Mouse (Mus musculus): ENCODE measurements around the gene Rictor. TPM values are rescaled to one million over a fixed set of nuclear protein-coding genes. Genes with fewer than 3 reads are reported as not detected.

The Rictor gene
- polyA plus RNA-seq, 1 experiment: 2.7 TPM

DNA sequence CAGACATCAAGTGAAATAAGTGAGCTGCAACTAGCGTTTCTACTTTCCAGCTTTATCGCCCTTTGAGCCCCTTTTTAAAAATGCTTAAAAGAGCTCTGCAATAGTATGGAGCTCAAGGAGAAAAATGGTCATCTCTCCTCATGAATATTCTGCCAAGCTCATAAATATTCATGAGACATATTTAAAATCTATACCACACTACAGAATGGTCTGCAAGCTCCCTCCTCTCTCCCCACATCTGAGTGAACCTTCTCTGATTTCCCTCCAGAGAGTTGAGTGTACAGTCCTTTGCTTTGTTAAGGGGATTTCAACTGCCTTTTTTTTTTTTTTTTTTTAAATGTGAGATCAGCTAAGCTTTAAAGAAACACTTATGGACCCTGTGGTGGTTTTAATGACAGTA lies 29.7 kb upstream of the Rictor start:
- Histone ChIP-seq H3K79me2 (ENCODE audit: control insufficient read depth, insufficient read depth) (no peaks in the 10 kb centered on the region), H3K79me3 (ENCODE audit: low read depth) (no peaks in the 10 kb centered on the region), H3ac (ENCODE audit: control insufficient read depth, insufficient read length, low read depth) (no peak overlapping the region), H3K27me3 (ENCODE audit: control insufficient read depth, insufficient read depth, insufficient read length) (no peaks in the 10 kb centered on the region), H3K4me3 (ENCODE audit: insufficient read depth, poor library complexity, severe bottlenecking) (no peak overlapping the region), H3K36me3 (ENCODE audit: control insufficient read depth, insufficient read depth) (no peaks in the 10 kb centered on the region)
- no peak for TF ChIP-seq MYOG (IDR thresholded peaks at IDR 0.05; ENCODE audit: control insufficient read depth, extremely low read depth, insufficient read length)

DNA sequence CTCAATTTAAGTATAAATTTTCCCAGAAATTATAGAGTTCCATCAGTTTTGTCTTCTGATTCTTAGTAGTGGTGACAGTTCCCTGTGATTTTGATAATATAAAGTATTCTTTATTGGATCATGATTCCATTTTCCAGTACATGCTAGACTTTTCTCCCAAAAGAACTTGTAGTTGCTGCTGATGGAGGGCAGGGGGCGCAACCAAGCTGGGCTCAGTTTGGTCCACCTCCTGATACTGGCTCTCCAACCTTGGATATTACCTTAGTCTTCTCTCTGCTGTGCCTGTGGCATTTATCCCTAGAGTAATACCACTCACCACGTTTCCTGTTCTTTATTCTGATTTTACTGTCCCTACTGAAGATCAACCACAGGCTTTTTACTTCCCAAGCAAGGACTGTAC lies 6.0 kb upstream of the Rictor start:
- no peak overlapping the region for H3ac ChIP-seq (ENCODE audit: control insufficient read depth, insufficient read length, low read depth)
- no peak overlapping the region for H3K4me3 ChIP-seq (ENCODE audit: insufficient read depth, poor library complexity, severe bottlenecking)
- H3K79me2 ChIP-seq (ENCODE audit: control insufficient read depth, insufficient read depth): no peaks in the 10 kb centered on the region
- no peaks in the 10 kb centered on the region for H3K36me3 ChIP-seq (ENCODE audit: control insufficient read depth, insufficient read depth)
- TF ChIP-seq MYOG (IDR thresholded peaks at IDR 0.05; ENCODE audit: control insufficient read depth, extremely low read depth, insufficient read length): no peak
- TF ChIP-seq CTCF (IDR thresholded peaks at IDR 0.05; ENCODE audit: control insufficient read depth, insufficient read depth, insufficient read length): peak; percentile 25
- no peaks in the 10 kb centered on the region for H3K27me3 ChIP-seq (ENCODE audit: control insufficient read depth, insufficient read depth, insufficient read length)
- H3K79me3 ChIP-seq (ENCODE audit: low read depth): no peaks in the 10 kb centered on the region

DNA sequence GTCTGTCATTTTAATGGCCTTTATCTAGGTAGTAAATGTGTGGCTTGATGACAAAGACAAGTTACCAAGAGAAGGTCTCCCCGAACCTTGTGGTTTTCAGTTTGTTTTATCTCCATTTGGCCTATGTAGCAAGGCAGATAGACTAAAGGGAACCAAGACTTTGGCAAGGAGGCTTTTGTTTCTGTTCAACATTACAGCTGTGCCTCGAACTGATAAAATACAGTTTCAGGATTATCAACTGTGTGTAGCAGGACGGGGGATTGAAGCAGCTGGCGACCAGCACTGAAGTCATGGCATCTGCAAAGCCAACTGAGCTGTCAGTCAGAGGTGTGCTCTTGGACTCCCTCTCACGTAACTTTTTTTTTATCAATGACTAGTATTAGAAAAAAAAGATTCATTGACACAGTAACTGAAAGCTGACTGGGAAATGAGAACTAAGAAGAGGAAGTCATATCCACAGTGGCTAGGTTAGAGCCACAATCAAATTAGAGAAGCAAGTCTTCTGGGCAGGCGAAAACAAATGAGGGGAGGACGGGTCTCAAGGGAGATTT lies 2.8 kb upstream of the Rictor start:
- H3K27me3 ChIP-seq (ENCODE audit: control insufficient read depth, insufficient read depth, insufficient read length): no peaks in the 10 kb centered on the region
- TF ChIP-seq MYOD1 (IDR thresholded peaks at IDR 0.05; ENCODE audit: control insufficient read depth, insufficient read length, low read depth) (peak; percentile 20), FOSL1 (IDR thresholded peaks at IDR 0.05; ENCODE audit: insufficient read depth, low read length, poor library complexity, severe bottlenecking) (no peak)
- peaks cover 4% of the 10 kb centered on the region for H3K36me3 ChIP-seq (ENCODE audit: control insufficient read depth, insufficient read depth)
- peaks cover 23% of the 10 kb centered on the region for H3K79me2 ChIP-seq (ENCODE audit: control insufficient read depth, insufficient read depth)
- H3ac ChIP-seq (ENCODE audit: control insufficient read depth, insufficient read length, low read depth): no peak overlapping the region
- no peak overlapping the region for H3K4me3 ChIP-seq (ENCODE audit: insufficient read depth, poor library complexity, severe bottlenecking)
- peaks cover 13% of the 10 kb centered on the region for H3K79me3 ChIP-seq (ENCODE audit: low read depth)

DNA sequence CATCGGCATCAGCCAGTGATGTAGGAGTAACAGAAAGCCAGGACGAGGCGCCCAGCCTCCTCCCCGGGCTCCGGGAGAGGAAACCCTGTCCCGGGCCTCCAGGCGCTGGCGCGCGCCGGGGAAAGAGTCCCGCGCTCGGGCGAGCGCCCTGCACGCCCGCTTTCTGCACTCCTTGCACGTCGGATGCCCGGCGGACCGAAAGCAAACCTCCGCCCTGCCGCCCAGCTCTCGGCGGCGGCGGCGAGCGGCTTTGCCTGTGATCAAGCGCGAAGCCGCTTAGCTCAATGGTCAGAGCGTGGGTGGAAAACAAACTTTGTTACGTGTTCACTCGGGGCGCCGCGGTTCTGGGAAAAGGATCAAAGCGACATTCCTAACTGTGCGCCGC lies 636 bp upstream of the Rictor start:
- H3ac ChIP-seq (ENCODE audit: control insufficient read depth, insufficient read length, low read depth): peak overlapping the region; percentile 77
- TF ChIP-seq CTCF (IDR thresholded peaks at IDR 0.05; ENCODE audit: control insufficient read depth, insufficient read depth, insufficient read length) (no peak), MAX (IDR thresholded peaks at IDR 0.05) (peak; percentile 11)
- peak overlapping the region; percentile 88 for H3K4me3 ChIP-seq (ENCODE audit: insufficient read depth, poor library complexity, severe bottlenecking)

DNA sequence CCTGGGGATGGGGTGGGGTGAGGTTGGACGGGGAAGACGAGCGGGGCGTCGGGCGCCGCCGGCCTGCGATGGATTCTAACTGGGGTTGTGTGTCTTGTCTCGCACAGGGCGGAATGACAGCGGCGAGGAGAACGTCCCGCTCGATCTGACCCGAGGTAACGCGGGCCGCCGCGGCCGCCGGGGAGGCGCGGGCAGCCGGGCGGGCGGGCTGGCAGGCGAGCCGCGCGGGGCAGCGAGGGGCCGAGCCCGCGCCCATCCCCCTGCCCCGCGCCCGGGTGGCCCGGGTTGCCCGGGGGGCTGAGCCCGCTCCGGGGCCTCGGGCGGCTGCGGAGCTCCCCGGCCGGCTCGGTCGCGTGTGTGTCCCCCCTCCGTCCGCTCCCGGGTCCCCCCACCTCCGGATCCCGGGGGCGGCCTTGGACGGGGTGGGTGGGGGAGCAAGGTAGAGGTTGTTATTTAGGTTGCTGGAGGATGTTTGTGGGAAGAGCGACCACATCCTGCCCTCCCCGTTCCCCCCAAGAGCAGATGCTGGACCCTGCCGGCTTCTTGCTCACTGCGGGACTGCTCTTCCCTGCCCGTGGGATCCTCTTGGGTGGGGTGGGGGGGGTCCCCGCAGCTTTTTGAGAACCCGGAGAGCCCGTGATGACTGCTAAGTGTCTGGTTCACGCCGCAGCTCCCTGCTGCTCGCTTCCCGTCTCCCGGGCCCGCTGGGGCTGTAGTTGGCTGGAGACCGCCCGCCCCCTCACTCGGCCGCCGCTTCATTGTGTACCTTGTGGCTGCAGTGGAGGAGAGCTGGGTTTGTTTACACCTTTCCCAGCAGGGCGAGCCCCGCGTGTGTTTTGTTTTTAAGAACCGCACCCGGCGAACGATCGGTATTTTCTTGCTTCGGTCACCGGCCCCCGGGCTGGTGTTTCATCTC lies 605 bp downstream of the Rictor start:
- Histone ChIP-seq H3ac (ENCODE audit: control insufficient read depth, insufficient read length, low read depth) (peak overlapping the region; percentile 95), H3K79me2 (ENCODE audit: control insufficient read depth, insufficient read depth) (peaks cover 56% of the 10 kb centered on the region), H3K4me3 (ENCODE audit: insufficient read depth, poor library complexity, severe bottlenecking) (peak overlapping the region; percentile 88), H3K27me3 (ENCODE audit: control insufficient read depth, insufficient read depth, insufficient read length) (no peaks in the 10 kb centered on the region), H3K79me3 (ENCODE audit: low read depth) (peaks cover 47% of the 10 kb centered on the region), H3K36me3 (ENCODE audit: control insufficient read depth, insufficient read depth) (peaks cover 7% of the 10 kb centered on the region)
- TF ChIP-seq MAX (IDR thresholded peaks at IDR 0.05): no peak
- no peak for TF ChIP-seq MYOG (IDR thresholded peaks at IDR 0.05; ENCODE audit: control insufficient read depth, extremely low read depth, insufficient read length)
- no peak for TF ChIP-seq FOSL1 (IDR thresholded peaks at IDR 0.05; ENCODE audit: insufficient read depth, low read length, poor library complexity, severe bottlenecking)
- no peak for TF ChIP-seq MYOD1 (IDR thresholded peaks at IDR 0.05; ENCODE audit: control insufficient read depth, insufficient read length, low read depth)
- no peak for TF ChIP-seq CTCF (IDR thresholded peaks at IDR 0.05; ENCODE audit: control insufficient read depth, insufficient read depth, insufficient read length)
- TF ChIP-seq USF1 (IDR thresholded peaks at IDR 0.05; ENCODE audit: low read depth): no peak
- TF ChIP-seq CEBPB (IDR thresholded peaks at IDR 0.05; ENCODE audit: low read depth): no peak

More for the DNA sequence above, 636 bp upstream of the Rictor start:
- peaks cover 34% of the 10 kb centered on the region for H3K79me3 ChIP-seq (ENCODE audit: low read depth)
- H3K36me3 ChIP-seq (ENCODE audit: control insufficient read depth, insufficient read depth): peaks cover 7% of the 10 kb centered on the region
- no peaks in the 10 kb centered on the region for H3K27me3 ChIP-seq (ENCODE audit: control insufficient read depth, insufficient read depth, insufficient read length)
- peaks cover 44% of the 10 kb centered on the region for H3K79me2 ChIP-seq (ENCODE audit: control insufficient read depth, insufficient read depth)

DNA sequence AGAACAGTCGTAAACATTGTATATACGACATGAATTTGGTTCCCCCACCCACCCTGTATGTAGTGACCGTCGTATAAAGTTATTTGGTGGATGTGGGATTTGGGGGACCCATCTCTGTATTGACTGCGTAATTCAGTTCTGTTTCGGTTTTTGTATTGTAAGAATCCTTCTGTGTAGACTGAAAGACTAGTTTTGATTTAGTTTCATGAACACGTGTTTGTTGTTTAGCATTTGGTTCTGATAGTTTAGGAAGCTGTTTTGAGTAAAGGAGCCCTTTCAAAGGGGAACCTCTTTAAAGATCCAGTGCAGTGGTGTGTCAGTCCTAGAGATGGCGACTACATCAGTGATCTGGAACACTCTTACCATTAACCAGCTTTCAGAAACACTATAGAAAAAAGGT lies 1.4 kb downstream of the Rictor start:
- peaks cover 55% of the 10 kb centered on the region for H3K79me3 ChIP-seq (ENCODE audit: low read depth)
- TF ChIP-seq MYOD1 (IDR thresholded peaks at IDR 0.05; ENCODE audit: control insufficient read depth, insufficient read length, low read depth): no peak
- TF ChIP-seq FOSL1 (IDR thresholded peaks at IDR 0.05; ENCODE audit: insufficient read depth, low read length, poor library complexity, severe bottlenecking): no peak
- TF ChIP-seq MYOG (IDR thresholded peaks at IDR 0.05; ENCODE audit: control insufficient read depth, extremely low read depth, insufficient read length): no peak
- TF ChIP-seq MAX (IDR thresholded peaks at IDR 0.05): no peak
- no peak for TF ChIP-seq USF1 (IDR thresholded peaks at IDR 0.05; ENCODE audit: low read depth)
- no peak for TF ChIP-seq CEBPB (IDR thresholded peaks at IDR 0.05; ENCODE audit: low read depth)
- no peak for TF ChIP-seq CTCF (IDR thresholded peaks at IDR 0.05; ENCODE audit: control insufficient read depth, insufficient read depth, insufficient read length)

More for the DNA sequence above, 1.4 kb downstream of the Rictor start:
- Histone ChIP-seq H3ac (ENCODE audit: control insufficient read depth, insufficient read length, low read depth) (no peak overlapping the region), H3K36me3 (ENCODE audit: control insufficient read depth, insufficient read depth) (peaks cover 7% of the 10 kb centered on the region), H3K27me3 (ENCODE audit: control insufficient read depth, insufficient read depth, insufficient read length) (no peaks in the 10 kb centered on the region), H3K4me3 (ENCODE audit: insufficient read depth, poor library complexity, severe bottlenecking) (no peak overlapping the region), H3K79me2 (ENCODE audit: control insufficient read depth, insufficient read depth) (peaks cover 65% of the 10 kb centered on the region)

All from C2C12 (cell line).